In genomic region chr2:144381293-144381692, GRCm38 (mm10) we compare ENCODE assay signal across 16 mouse cellular contexts. TPM values are rescaled to one million over a fixed set of nuclear protein-coding genes. Genes with fewer than 3 reads are reported as not detected.
DNase-seq lines count a peak whose midpoint lies in the region; TF ChIP-seq lines count a peak whose summit lies in the region.
"Had no signal": no experiment of that assay in that cellular context is flagged by ENCODE, and none has a peak within 500 bp of the region (broad histone marks: within the 10 kb centered on the region; RNA-seq: fewer than 3 reads in every experiment).

No protein-coding gene starts in this region.

- DNase-seq in gastrocnemius, adult 2 months = no peak
- DNase-seq in gastrocnemius, postnatal 10 days = no peak
- DNase-seq in lung, postnatal 10 days = peak; percentile 21
- DNase-seq in lung, adult 18-20 months = no peak
- peak; percentile 60 to 69 for DNase-seq in cerebellum, postnatal 14 days
- peak; percentile 50 for DNase-seq in telencephalon, adult 2 months (ENCODE audit: low read depth, low spot score)
- no peak for DNase-seq in thymus, postnatal 10 days (ENCODE audit: low spot score in 2 of 2)
- DNase-seq in embryo, embryonic 11 days = no peak
- DNase-seq: kidney, postnatal 25 days; thymus, postnatal 25 days had no signal

- intact Hi-C loops in gastrocnemius, adult 2 months (cut with DNase I) = loop anchor here (10.0 kb wide), 1 partner anchor 214 kb away; the partner anchor contains the start of genes Dtd1 and Smim26

- no peak overlapping the region for H3K4me3 ChIP-seq in gastrocnemius, adult 2 months
- H3K4me3 ChIP-seq: heart, embryonic 10.5 days; hindbrain, embryonic 10.5 days; megakaryocyte, embryonic 14.5 days; neural tube, embryonic 12.5 days had no signal

- TF ChIP-seq CTCF in gastrocnemius, adult 2 months (IDR thresholded peaks at IDR 0.05) = no peak

- peak overlapping the region; percentile 50 for H3K27ac ChIP-seq in gastrocnemius, adult 2 months
- H3K27ac ChIP-seq: heart, embryonic 10.5 days; hindbrain, embryonic 10.5 days; neural tube, embryonic 12.5 days had no signal

RNA-seq across cellular contexts. Expression of gene Pet117, which starts 12.5 kb away (rescaled TPM):
- total RNA-seq in gastrocnemius, adult 2 months (2021) = 1 to 10 TPM; 5.2 to 8.4 TPM
- total RNA-seq in gastrocnemius, postnatal 10 days (2021) = 1 to 10 TPM; 3.2 to 9.1 TPM
- total RNA-seq: liver, adult 2 months had no signal

RNA-seq across cellular contexts. Expression of gene Kat14, which starts 12.5 kb away (rescaled TPM):
- total RNA-seq in gastrocnemius, adult 2 months (2021) = 10 to 100 TPM; 21.3 to 25.4 TPM
- total RNA-seq in gastrocnemius, postnatal 10 days (2021) = 10 to 100 TPM; 21.9 to 22.3 TPM

RNA-seq across cellular contexts. Expression of gene Ovol2, which starts 49.3 kb away (rescaled TPM):
- total RNA-seq in gastrocnemius, adult 2 months (2021) = not detected
- not detected for total RNA-seq in gastrocnemius, postnatal 10 days (2021)
- total RNA-seq: gastrocnemius, adult 18-20 months had no signal

Comparison
In these comparisons a context has a peak if more than half of its experiments do, and no peak if none do; other contexts are left out.
1. DNase-seq: peak in lung, postnatal 10 days (single experiment), cerebellum, postnatal 14 days (2 of 2) and telencephalon, adult 2 months (single experiment); none in gastrocnemius, adult 2 months (single experiment), gastrocnemius, postnatal 10 days (single experiment), lung, adult 18-20 months (0 of 2), thymus, postnatal 10 days (0 of 2) and embryo, embryonic 11 days (single experiment).